Mouse (Mus musculus) olfactory bulb, adult 2 months (tissue): ENCODE measurements at regions not wholly inside any gene's neighbourhood (a gene's known extent, or its start where the extent isn't known, plus 50 kb on each side); places are given as distances from the start of the nearest gene placed in this dataset.

ENCODE experiments used
- CTCF ChIP-seq: fragments of 200-500 bp; IDR thresholded peaks from 2 replicates; pipeline ENCODE4 v1.5.1; 2012; ENCODE audit warnings: low read depth, mild to moderate bottlenecking, low read length, moderate library complexity; ENCODE audit not compliant: insufficient read depth
- POLR2A ChIP-seq: fragments of 200-500 bp; IDR thresholded peaks from 2 replicates; pipeline ENCODE4 v1.6.1; 2012; ENCODE audit warnings: mild to moderate bottlenecking, low read depth, low read length, moderate library complexity; ENCODE audit not compliant: insufficient read depth

GRCm38 (mm10) chr2:78011821-78012220, 65.6 kb upstream of the Cwc22 start:
- no peak for TF ChIP-seq CTCF
- TF ChIP-seq POLR2A: no peak
